Mouse (Mus musculus) Patski (cell line): ENCODE measurements at regions not wholly inside any gene's neighbourhood (a gene's known extent, or its start where the extent isn't known, plus 50 kb on each side); places are given as distances from the start of the nearest gene placed in this dataset.
A peak's percentile ranks its signal among the peaks of the same experiment; 100 is the strongest.

Source experiments
- ATAC-seq: fragments of 100-300 bp; one replicate; pipeline ENCODE4 v1.8.0; 2021
- CTCF ChIA-PET: fragments of 350-600 bp; sonication (Branson Sonifier 250); formaldehyde crosslinking; loops from one replicate; lab custom pipeline; 2022; ENCODE audit warnings: inconsistent platforms; lab: Charles Lee
- POLR2A ChIA-PET: fragments of 350-600 bp; sonication (Branson Sonifier 250); formaldehyde crosslinking; loops from one replicate; lab custom pipeline; 2022; ENCODE audit warnings: antibody characterized with exemption, inconsistent platforms; lab: Charles Lee
- DNase-seq: peaks from one replicate; pipeline ENCODE4 v3.0.0-alpha.2; 2011; ENCODE audit warnings: low read depth, low spot score
- H3K27me3 ChIP-seq: fragments of 371-371 bp; one replicate; pipeline ENCODE4 v1.5.1; 2021
- CTCF ChIP-seq: fragments of 100-300 bp; IDR thresholded peaks from one replicate; pipeline ENCODE4 v1.5.1; 2021
- in situ Hi-C: fragments of 300-500 bp; cut with MboI; formaldehyde crosslinking; loops from 3 replicates; pipeline ENCODE4 v1.11.1; 2018; ENCODE audit warnings: low pct_unique_long_range_greater_than_20kb, mixed read lengths

DNA sequence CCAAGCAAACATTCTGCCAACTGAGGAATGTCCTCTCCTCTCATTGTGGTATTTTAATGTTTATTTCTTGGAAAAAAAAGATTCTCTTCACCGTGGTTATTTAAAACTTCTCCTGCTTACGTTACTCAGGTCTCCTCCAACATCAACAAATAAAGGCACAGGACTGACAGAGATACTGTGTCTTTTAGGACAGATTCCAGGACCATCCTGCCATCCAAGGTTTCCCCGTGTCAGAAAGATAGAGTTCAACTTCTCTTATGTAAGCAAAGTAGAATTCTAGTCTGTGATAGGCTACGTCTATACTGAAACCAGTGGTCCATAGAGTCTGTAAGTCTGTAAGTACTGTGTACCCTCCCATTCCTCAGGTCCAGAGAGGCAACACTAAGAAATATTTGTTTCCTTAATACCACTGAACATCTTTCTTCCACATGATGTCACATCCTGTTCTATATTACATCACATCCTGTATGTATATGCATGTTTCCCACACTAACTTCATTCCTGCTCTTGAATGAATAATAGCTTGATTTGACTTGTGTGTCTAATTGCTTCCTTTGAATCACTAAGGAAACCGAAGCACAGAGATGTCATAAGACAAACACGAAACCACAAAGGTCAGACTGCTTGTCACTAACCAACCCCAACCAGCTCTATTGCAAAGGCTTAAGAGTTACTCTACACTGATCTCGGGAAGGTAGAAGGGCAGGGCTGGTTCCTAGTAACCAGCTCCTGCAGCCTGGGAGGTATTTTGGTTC lies 353.2 kb upstream of the Trib2 start:
- in situ Hi-C loops = no loop called here
- CTCF ChIA-PET = interaction anchor here (1.2 to 1.6 kb wide), 2 partner anchors 14 to 20 kb away, joined by 4 to 5 read pairs; no protein-coding TSS in a partner anchor
- ATAC-seq (no peak), DNase-seq (no peak)
- TF ChIP-seq CTCF = no peak
- H3K27me3 ChIP-seq = no peaks in the 10 kb centered on the region
- POLR2A ChIA-PET = no interaction called here

DNA sequence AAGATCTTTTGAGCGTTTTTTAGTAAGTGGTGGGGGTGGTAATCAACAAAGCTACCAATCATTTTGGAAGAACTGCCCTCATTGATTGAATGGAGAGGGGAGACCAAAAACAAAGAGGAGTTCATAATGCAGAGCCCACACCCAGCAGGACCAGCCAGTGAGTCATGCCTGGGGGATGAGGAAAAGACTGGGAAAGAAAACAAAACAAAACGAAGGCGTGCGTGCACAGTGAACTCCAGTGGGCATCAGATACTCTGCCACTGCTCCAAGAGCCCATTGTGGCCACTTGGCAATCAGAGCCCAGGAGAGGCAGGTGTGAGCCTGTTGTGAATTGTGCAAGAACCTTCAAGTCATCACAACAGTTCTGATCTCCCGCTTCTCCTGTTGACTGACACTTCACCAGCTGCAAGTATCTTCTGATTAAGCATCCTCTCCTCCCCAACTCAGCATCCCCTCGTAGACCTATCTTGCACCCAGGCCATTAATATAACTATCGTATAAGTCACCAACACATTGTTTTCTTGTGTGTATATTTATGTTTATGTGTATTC lies 351.1 kb upstream of the Trib2 start:
- ATAC-seq (no peak), DNase-seq (no peak)
- in situ Hi-C loops = no loop called here
- no peak for TF ChIP-seq CTCF
- H3K27me3 ChIP-seq = no peaks in the 10 kb centered on the region
- CTCF ChIA-PET = interaction anchor here (0.9 to 1.6 kb wide), 5 partner anchors 10 to 39 kb away, joined by 3 to 5 read pairs (median 3); no protein-coding TSS in a partner anchor
- POLR2A ChIA-PET = no interaction called here

DNA sequence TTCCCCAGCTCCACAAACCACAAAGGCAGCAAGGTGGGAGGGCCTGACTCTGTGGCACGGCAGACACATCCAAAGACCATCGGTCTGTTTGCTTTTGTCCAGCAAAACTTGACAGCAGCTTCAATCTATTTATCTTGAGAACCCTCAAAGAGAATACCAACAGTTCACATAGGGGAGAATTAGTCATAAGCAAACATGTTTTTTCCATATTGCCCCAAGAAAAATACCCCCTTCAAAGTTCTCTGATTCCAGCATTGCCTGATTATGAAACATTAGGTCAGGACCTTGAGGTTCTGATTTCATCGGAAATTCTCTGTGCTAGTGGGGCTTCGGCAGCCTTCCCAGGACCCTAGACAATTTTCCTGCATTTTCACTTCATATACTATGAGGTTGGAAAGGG lies 348.4 kb upstream of the Trib2 start:
- ChIA-PET POLR2A (no interaction called here), CTCF (interaction anchor here (1.1 kb wide), 1 partner anchor 15 kb away, joined by 3 read pairs; no protein-coding TSS in a partner anchor)
- H3K27me3 ChIP-seq = no peaks in the 10 kb centered on the region
- in situ Hi-C loops = no loop called here
- no peak for DNase-seq
- TF ChIP-seq CTCF = no peak
- ATAC-seq = no peak

DNA sequence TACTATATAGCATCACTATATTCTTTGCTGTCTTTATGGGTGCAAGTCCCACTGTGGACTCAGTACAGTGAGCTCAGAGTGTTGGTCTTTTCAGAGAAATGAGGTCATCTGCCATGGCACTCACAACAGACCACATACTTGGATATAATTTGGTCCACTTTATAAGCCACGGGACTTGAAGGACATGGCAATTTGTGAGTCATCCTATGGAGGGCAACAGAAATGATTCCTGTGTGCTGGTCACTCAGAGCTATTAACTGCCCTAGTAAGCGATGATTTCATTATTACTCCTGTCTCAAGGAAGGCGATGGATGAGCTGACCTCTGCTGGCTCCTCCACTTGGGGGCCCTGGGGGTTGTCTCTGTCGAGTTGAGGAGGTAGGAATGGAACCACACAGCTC lies 345.2 kb upstream of the Trib2 start:
- CTCF ChIA-PET = interaction anchor here (1.2 kb wide), 1 partner anchor 10 kb away, joined by 3 read pairs; no protein-coding TSS in a partner anchor
- DNase-seq = no peak
- peak; percentile 87 for ATAC-seq
- TF ChIP-seq CTCF = peak; percentile 34
- no peaks in the 10 kb centered on the region for H3K27me3 ChIP-seq
- POLR2A ChIA-PET = no interaction called here
- in situ Hi-C loops = loop anchor here (5.0 kb wide), 1 partner anchor 160 kb away; no protein-coding TSS in a partner anchor

DNA sequence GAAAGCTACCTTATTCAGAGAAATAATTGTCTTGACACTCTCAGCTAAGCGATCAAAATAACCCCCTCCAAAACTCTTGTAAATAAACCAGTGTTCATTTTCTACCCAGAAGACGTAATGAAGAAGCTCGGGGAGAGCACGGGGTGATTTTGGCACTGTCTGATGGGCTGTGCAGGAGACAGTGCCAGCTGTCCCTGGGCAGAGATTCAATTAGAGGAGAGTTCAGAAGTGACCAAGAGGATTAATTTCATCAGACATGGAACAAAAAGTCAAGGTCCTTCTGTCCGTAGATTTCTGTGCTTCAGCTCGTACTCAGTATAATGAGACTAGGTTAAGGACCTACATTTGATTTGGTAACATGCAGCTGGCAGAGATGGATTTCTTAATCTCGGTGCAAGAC lies 341.2 kb upstream of the Trib2 start:
- POLR2A ChIA-PET = no interaction called here
- TF ChIP-seq CTCF = no peak
- CTCF ChIA-PET = interaction anchor here (0.8 kb wide), 2 partner anchors 10 to 20 kb away, joined by 3 read pairs; no protein-coding TSS in a partner anchor
- ATAC-seq = no peak
- no peaks in the 10 kb centered on the region for H3K27me3 ChIP-seq
- DNase-seq = no peak
- in situ Hi-C loops = no loop called here

DNA sequence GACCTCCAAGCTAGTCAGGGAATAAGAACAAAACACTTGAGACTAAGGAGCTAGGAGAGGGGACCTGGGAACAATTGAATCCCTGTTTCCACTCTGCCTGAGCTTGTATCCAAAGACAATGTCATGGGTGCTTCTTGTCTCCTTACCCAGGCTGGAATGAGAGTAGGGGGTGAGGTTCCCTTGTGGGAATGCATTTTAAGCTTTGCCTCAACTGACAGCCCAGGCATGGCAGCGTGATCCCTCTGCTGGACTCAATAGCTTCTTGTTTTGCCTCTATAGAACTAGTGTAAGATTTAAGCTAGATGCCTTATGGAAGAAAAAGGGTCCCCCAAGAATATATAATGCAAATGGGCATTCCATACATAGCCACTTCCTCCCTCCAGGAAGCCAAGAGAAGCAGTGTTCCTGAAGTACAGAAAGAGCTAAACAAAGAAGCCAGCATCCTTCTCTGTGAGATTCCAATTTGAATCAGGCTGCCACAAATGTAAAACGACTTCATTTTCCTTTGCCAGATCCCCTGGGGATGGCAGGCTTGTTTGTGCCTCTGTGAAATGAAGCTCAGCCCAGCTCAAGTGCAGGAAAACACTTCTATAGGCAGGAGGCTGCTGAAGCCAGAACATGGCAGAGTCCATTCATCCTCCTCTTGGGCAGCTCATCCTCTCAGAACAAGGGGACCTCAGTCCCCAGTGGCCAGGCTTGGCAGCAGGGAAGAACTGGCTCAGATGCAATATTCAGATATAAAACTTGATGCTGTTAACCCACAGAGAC lies 339.3 kb upstream of the Trib2 start:
- in situ Hi-C loops = no loop called here
- CTCF ChIA-PET = interaction anchor here (0.9 to 1.3 kb wide), 2 partner anchors 8 to 340 kb away, joined by 3 read pairs; no protein-coding TSS in a partner anchor
- DNase-seq = no peak

DNA sequence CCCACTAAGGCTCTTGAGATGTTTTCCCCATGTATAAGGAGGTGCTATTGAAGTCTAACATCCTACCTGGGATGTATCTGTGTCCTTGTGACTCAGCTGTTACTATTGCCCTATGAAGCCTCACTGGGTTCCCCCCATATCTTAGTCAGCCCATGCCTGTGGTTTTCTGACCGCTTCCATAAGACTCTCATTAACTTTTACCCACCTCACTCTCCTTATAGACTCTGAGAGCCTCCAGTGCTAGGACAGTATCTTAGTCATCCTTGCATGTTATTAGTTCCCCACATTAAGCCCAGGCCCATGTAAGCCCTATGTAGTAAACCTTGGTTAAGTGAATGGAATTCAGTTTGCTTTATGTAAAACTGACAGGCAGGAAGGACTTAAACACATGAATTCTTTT lies 337.5 kb upstream of the Trib2 start:
- no peaks in the 10 kb centered on the region for H3K27me3 ChIP-seq
- ChIA-PET CTCF (no interaction called here), POLR2A (no interaction called here)
- no peak for DNase-seq
- no peak for TF ChIP-seq CTCF
- in situ Hi-C loops = loop anchor here (5.0 kb wide), 1 partner anchor 337 kb away; the partner anchor contains the start of gene Trib2
- ATAC-seq = no peak

More for the DNA sequence above, 339.3 kb upstream of the Trib2 start:
- no peaks in the 10 kb centered on the region for H3K27me3 ChIP-seq
- POLR2A ChIA-PET = no interaction called here
- no peak for ATAC-seq
- no peak for TF ChIP-seq CTCF

DNA sequence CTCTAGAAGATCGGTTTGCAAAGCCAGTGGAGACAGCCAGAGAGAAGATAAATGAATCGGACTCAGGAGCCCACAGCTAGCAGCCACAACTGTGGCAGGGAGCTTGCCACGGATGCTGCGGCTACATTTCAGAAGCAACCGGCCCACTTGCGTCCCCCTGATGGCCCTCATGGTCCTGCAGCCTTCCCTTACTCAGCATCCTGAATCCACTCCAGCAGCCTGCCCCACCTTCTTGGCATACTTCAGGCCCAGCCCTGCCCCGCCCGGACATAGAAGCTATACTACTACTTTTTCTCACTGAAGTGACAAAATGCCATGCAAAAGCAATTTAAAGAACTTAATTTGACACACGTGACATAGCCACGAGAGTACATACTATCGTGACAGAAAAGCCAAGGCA lies 335.4 kb upstream of the Trib2 start:
- no peak for DNase-seq
- TF ChIP-seq CTCF = no peak
- POLR2A ChIA-PET = no interaction called here
- in situ Hi-C loops = loop anchor here (5.0 kb wide), 1 partner anchor 335 kb away; the partner anchor contains the start of gene Trib2
- no peaks in the 10 kb centered on the region for H3K27me3 ChIP-seq
- CTCF ChIA-PET = interaction anchor here (0.7 to 1.2 kb wide), 2 partner anchors 10 to 16 kb away, joined by 3 read pairs; no protein-coding TSS in a partner anchor
- ATAC-seq = no peak

DNA sequence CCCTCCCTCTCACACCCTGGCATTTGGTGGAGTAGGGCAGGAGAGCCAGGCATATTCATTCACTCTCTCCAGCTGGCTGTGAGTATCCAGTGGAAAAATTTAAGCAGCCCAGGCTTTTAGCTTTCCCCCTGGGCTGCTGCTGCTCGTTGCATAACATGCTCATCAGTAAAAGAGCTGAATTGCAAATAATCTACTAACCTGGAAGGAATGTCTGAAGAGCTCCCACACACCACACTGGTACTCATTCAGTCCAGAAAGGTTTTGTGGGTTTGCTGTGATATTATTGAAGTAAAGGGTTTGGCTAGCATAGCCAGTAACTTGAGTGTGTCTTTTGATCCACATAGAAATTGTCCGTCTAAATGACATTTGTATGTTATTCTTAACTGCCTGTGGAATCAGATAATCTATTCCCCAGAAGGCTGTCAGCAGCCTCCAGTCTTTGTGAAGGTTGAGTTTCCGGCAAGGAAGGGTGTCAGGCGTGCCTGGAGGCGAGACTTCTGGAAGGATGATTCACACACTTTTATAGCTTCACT lies 334.5 kb upstream of the Trib2 start:
- no peaks in the 10 kb centered on the region for H3K27me3 ChIP-seq
- TF ChIP-seq CTCF = no peak
- in situ Hi-C loops = loop anchor here (5.0 kb wide), 1 partner anchor 334 kb away; the partner anchor contains the start of gene Trib2
- DNase-seq (peak; percentile 70), ATAC-seq (peak; percentile 97)
- CTCF ChIA-PET = interaction anchor here (1.1 to 1.2 kb wide), 3 partner anchors 11 to 23 kb away, joined by 3 to 5 read pairs (median 3); no protein-coding TSS in a partner anchor
- POLR2A ChIA-PET = interaction anchor here (0.6 kb wide), 1 partner anchor 57 kb away, joined by 3 read pairs; no protein-coding TSS in a partner anchor

DNA sequence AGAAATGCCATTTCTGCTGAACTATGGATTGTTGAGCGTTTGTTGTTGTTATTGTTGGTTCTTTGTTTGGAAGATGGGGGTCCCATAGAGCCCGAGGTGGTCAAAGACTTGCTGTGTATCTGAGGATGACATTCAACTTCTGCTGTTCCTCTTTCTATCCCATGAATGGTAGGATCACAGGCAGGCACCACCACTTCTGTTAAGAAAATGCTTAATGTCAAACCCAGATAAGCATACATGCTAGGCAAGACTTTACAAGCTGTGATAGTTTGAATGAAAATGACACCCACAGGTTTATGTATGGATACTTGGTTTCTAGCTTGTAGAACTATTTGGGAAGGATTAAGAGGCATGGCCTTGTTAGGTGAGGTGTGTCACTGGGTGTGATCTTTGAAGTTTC lies 330.2 kb upstream of the Trib2 start:
- DNase-seq (no peak), ATAC-seq (no peak)
- TF ChIP-seq CTCF = no peak
- peaks cover 11% of the 10 kb centered on the region for H3K27me3 ChIP-seq
- in situ Hi-C loops = no loop called here
- CTCF ChIA-PET = interaction anchor here (1.2 kb wide), 1 partner anchor 9 kb away, joined by 3 read pairs; no protein-coding TSS in a partner anchor
- POLR2A ChIA-PET = no interaction called here
